Mouse (Mus musculus) layer of hippocampus, adult 11-12 months (tissue): Measurements from ENCODE around the gene Gm17428.
"Not testable (repeated sequence)": the region's sequence is repeated elsewhere in the genome, so short reads cannot be mapped to it uniquely, and the experiment has no call there.

Experiments
- DNase-seq: peaks from one replicate; pipeline ENCODE4 v3.0.0; 2022; ENCODE audit warnings: low spot score

Gm17428 gene

DNA sequence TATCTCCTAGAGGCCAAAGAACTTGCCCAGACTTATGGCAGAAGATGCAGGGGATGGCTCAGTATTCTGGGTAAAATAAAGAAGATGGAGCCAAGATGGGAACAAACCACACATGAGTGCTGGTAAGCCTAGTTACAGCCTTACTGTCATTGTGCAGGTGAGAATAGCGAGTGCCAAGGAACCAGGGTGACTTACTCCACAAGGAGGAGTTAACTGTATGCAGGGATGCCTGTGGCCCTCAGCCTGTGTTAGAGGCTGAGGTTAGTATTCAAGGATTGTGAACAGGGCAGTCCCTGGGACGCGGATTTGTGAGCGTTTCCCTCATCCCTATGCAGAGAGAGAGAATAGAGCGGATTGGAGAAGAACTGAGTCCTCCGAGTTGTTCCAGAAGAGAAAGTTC, 25.1 kb upstream of the Gm17428 start:
- no peak for DNase-seq

GRCm38 (mm10) chr14:54953664-54954206, 23.0 kb upstream of the Gm17428 start:
- no peak for DNase-seq

DNA sequence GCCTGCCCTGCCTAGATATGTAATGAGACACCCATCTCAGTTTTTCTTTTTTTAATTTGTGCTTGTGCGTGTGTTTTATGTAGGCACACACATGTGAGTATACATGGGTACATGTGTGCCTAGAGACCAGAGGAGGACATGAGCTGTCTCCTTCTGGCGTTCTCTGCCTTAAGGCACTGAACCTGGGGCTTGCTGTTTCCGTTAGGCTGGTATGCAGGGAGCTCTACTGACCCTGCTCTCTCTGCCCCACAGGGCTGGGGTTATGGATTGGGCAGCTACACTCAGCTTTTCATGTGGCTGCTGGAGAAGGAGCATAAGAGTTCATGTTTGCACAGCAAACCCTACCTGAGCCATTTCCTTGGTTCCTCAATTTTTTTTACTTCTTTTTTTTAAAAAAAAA, 22.3 kb upstream of the Gm17428 start:
- DNase-seq: no peak

DNA sequence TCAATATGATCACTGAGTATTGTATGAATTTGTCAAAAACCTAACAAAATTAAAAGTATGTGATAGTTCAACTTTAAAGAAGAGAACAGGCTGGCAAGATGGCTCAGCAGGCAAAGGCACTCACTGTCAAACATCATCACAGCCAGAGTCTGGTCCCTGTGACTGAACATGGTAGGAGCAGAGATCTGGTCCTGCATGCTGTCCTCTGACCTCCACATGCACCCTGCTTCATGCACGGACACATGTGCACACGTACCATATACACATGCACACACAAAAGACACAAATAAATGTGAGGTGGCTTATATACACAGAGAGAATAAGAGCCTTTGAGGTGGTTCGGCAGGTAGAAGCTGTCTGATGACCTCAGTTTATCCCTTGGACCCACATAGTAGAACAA, 21.3 kb upstream of the Gm17428 start:
- DNase-seq: no peak

- DNase-seq: no peak
Observed at GRCm38 (mm10) chr14:54956533-54956932, 20.2 kb upstream of the Gm17428 start.

GRCm38 (mm10) chr14:54958503-54958902, 18.2 kb upstream of the Gm17428 start:
- DNase-seq: no peak

DNA sequence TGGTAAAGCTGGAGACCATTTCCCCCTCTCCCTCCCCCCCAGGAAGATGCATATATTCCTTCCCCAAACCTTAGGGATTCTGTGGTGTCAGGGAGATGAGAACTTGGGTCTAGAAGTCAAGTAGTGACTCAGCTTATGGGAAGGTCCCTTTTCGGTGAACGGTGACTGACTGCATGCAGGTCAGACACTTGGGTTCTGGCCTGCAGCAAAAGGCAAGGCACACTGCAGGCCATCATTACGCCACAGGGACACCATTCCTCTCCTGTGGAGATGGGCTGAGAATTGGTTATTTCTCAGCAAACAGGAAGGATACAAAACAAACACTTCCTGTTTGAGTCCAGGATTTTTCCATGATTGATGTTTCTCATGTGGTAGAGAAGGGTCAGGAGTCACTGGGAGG, 17.5 kb upstream of the Gm17428 start:
- no peak for DNase-seq

DNA sequence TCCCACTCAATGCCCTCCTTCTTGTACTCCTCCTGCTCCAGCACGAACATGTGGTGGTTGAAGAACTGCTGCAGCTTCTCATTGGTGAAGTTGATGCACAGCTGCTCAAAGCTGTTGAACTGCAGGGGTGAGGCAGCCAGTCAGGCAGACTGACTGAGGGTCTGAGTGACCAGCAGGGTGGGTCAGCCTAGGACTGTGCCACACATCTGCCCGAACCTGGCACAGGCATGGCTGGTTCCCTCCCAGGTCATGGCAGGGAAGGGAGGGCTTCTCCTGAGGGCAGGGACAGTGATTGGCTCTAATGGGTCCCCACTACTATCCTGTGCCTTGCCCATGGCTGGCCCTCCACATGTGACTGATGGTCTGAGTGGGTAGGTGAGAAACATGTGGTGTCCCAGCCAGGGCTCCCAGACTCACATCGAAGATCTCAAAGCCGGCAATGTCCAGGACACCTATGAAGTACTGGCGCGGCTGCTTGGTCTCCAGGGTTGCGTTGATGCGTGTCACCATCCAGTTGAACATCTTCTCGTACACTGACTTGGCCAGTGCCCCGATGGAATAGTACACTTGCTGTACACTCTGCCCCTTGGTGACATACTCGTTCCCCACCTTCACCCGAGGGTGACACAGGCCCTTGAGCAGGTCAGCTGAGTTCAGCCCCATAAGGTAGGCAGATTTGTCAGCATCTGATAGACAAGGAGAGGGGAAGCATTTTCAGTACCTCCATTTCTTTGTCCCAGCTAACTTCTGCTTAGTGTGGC, 16.7 kb upstream of the Gm17428 start:
- DNase-seq: not testable (repeated sequence)

DNA sequence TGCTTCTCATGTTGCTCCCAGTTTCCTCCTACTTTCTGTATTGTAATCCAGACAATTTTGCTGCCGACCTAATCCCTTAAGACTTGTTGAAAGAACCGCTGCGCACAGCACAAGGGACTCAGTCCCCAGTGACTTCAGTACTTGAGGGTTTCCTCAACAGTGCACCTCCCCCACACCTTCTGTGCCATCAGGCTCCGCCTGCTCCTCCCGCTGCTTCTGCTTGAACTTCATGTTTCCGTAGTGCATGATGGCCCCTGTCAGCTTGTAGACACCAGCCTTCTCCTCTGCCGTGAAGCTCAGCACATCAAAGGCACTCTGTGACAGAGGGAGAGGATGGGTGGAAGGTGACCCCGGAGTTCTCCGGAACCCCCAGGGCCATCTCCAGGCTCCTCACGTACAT, 16.0 kb upstream of the Gm17428 start:
- peak; percentile 38 for DNase-seq

GRCm38 (mm10) chr14:54961487-54961886, 15.2 kb upstream of the Gm17428 start:
- DNase-seq: no peak

DNA sequence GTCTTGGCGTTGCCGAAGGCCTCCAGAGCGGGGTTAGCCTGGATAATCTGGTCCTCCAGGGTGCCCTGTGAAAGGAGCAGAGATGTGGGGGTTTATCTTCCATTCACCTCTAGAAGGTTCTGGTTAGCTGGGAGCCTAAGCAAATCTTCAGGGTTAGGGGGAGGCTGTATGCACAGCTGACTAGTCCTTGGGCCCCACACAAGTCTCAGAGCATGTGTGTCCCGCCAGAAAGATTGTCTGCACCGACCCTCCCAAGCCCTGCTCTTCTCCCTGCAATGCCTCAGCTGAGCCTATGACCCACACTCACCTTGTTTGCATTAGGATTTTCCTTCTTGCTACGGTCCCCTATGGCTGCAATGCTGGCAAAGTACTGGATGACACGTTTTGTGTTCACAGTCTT, 14.0 kb upstream of the Gm17428 start:
- DNase-seq: no peak

DNA sequence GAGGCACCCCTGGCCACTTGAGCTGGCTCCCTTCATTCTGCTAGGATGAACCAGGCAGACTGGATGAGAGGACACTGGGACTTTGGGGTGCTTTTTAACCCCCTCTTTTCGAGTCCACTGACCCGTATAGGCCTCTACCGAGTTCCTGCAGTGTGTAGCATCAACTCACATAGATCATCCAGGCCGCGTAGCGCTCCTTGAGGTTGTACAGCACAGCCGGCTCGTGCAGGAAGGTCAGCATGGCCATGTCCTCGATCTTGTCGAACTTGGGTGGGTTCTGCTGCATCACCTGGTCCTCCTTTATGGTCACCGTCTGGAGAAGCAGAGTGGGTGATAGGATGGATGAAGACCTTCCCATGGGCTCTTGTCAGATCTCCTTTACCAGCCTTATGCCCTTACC, 13.0 kb upstream of the Gm17428 start:
- no peak for DNase-seq

- DNase-seq: no peak
Observed at GRCm38 (mm10) chr14:54965044-54965443, 11.7 kb upstream of the Gm17428 start.

GRCm38 (mm10) chr14:54965631-54966030, 11.1 kb upstream of the Gm17428 start:
- DNase-seq: no peak

DNA sequence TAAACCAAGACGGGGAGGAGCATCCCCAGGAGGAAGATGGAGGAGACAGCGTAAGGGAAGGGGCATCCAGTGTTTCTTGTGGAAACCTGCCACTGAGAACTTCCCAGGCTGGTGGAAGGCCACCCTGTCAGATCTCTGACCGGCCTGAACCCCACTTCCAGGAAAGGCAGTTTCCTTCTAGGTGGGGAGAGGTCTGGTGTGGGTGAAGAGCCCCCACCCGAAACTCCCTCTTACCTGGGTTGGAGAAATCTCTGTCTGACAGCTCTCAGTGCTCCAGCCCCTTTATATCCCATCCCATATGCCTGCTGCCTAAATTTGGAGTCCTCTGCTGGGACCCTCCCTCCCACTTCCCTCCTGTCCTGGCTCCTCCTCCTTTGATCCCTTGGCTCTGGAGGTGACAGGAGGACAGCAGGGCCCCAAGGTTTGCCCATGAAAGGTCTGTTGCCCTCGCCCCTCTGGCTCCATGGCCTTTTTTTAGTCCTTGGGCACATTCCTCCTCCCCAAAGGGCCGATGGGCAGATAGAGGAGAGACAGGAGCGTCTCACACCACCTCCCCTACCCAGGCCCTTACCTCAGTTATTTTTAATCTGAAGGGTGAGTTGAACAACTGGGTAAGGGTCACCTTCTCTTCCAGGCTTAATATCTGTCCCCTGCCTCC, 10.3 kb upstream of the Gm17428 start, which contains the start of gene Myh6:
TSS of gene Myh6 (minus strand) at position 608 of the 658 bp plus-strand sequence.
- DNase-seq: no peak

GRCm38 (mm10) chr14:54967874-54968273, 8.9 kb upstream of the Gm17428 start:
- no peak for DNase-seq

DNA sequence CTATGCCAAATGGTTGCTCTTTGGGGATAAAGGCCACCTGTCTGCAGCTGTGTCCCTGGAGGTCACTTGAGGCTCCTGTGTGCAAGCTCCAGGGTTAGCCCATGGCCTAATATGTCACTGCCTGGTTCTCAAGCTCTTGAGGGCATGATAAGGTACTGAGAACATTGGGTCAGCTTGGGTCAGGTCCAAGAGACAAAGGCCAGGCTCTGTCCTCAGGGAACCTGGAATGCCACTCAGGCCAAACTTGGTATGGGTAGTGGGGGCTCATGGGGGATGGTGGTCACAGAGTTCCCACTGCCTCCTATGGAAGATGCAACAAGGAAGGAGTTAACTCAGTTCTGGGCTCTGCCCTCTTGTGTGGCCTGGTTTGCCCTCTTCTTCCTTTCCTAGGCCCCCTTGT, 8.4 kb upstream of the Gm17428 start:
- no peak for DNase-seq

- not testable (repeated sequence) for DNase-seq
Observed at GRCm38 (mm10) chr14:54972786-54973185, 3.9 kb upstream of the Gm17428 start.

DNA sequence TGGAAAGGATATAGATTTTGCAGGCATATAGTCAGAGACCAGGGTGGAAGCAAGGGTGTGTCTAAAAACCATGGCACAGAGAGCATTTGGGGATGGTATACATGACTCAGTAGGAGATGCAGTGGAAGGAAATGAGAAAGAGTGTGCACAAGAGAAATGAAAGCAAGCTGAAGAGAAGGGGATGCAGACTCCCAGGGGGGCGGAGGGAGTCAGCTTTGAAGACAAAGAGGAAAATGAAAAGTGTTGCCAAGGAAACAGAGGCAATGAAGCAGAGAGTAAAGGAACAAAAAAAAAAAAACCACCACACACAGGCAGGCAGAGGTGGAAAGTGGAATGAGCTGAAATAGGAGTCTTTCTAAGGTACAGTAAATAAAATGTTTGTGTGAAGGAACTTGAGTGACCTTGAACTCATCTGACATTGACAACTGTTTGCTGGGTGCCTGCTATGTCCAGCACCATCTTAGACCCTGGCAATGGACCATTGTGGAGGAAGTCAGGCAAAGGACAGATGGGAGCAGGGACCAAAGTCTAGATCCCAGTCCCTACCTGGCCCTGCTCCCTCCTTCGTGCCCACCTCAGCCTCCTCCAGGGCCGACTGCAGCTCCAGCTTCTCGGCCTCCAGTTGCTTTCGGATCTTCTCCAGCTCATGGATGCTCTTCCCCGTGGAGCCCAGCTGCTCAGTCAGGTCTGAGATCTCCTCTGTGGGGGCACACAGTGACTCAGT, 2.5 kb upstream of the Gm17428 start:
- DNase-seq: no peak

- DNase-seq: no peak
Observed at GRCm38 (mm10) chr14:54978664-54979063, 1.9 kb downstream of the Gm17428 start.

- no peak for DNase-seq
Observed at GRCm38 (mm10) chr14:54981934-54982333, 5.2 kb downstream of the Gm17428 start.

DNA sequence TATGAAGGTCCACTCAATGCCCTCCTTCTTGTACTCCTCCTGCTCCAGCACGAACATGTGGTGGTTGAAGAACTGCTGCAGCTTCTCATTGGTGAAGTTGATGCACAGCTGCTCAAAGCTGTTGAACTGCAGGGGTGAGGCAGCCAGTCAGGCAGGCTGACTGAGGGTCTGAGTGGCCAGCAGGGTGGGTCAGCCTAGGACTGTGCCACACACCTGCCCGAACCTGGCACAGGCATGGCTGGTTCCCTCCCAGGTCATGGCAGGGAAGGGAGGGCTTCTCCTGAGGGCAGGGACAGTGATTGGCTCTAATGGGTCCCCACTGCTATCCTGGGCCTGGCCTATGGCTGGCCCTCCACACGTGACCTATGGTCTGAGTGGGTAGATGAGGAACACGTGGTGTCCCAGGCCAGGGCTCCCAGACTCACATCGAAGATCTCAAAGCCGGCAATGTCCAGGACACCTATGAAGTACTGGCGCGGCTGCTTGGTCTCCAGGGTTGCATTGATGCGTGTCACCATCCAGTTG, 11.7 kb downstream of the Gm17428 start:
- not testable (repeated sequence) for DNase-seq
